Mouse (Mus musculus) myocyte (in vitro differentiated cells): ENCODE measurements around the gene Cep85l.

Source experiments
- E2F4 ChIP-seq: IDR thresholded peaks from one replicate; pipeline ENCODE4 v1.6.1; 2011; ENCODE audit warnings: mild to moderate bottlenecking, control low read depth, moderate library complexity; ENCODE audit not compliant: insufficient read depth
- MYOG ChIP-seq, 3 experiments: IDR thresholded peaks; one replicate each; pipeline ENCODE4 v1.6.1; 2011; ENCODE audit warnings: control low read depth in 2 of 3, low read depth in 2 of 3, mild to moderate bottlenecking in 2 of 3; ENCODE audit not compliant: insufficient read length in 2 of 3, control insufficient read depth in 1 of 3, insufficient read depth in 1 of 3
- POLR2A ChIP-seq: IDR thresholded peaks from one replicate; pipeline ENCODE4 v1.6.1; 2011; ENCODE audit warnings: low read depth, mild to moderate bottlenecking, control low read depth, moderate library complexity; ENCODE audit not compliant: insufficient read length
- POLR2AphosphoS2 ChIP-seq: IDR thresholded peaks from one replicate; pipeline ENCODE4 v1.6.1; 2011; ENCODE audit warnings: low read depth, control low read depth; ENCODE audit not compliant: insufficient read length
- SRF ChIP-seq: IDR thresholded peaks from one replicate; pipeline ENCODE4 v1.6.1; 2011; ENCODE audit warnings: low read depth; ENCODE audit not compliant: control insufficient read depth, insufficient read length
- TCF12 ChIP-seq: IDR thresholded peaks from one replicate; pipeline ENCODE4 v1.6.1; 2011; ENCODE audit warnings: mild to moderate bottlenecking, control low read depth; ENCODE audit not compliant: poor library complexity, insufficient read depth, severe bottlenecking
- USF1 ChIP-seq: IDR thresholded peaks from one replicate; pipeline ENCODE4 v1.6.1; 2011; ENCODE audit warnings: low read depth, mild to moderate bottlenecking, control low read depth, moderate library complexity

GRCm38 (mm10) chr10:53262021-53262420 is 117.7 kb downstream of the Cep85l start:
- no peak for TF ChIP-seq POLR2A
- TF ChIP-seq MYOG (IDR thresholded peaks at IDR 0.05; ENCODE audit: control insufficient read depth in 1 of 3, insufficient read depth in 1 of 3, insufficient read length in 2 of 3, low read depth in 2 of 3) = no peak
- TF ChIP-seq USF1 = no peak
- no peak for TF ChIP-seq SRF
- TF ChIP-seq E2F4 = no peak
- TF ChIP-seq TCF12 = no peak
- TF ChIP-seq POLR2AphosphoS2 = no peak
